Mouse (Mus musculus): ENCODE measurements around the gene Fam57b. TPM values are rescaled to one million over a fixed set of nuclear protein-coding genes. Genes with fewer than 3 reads are reported as not detected.

The Fam57b gene
- total and polyA plus RNA-seq, 2 experiments from 2014 or later = 44.3 to 44.8 TPM

- H3K4me2 ChIP-seq (ENCODE audit: low read depth, low read length) = peak overlapping the region; percentile 51
- H3K4me1 ChIP-seq (ENCODE audit: insufficient read depth, low read length) = no peaks in the 10 kb centered on the region
- H3K4me3 ChIP-seq (ENCODE audit: low read length) = peak overlapping the region; percentile 23; the same call in 1 of the 2 replicates
- peak; percentile 90 for TF ChIP-seq CTCF (IDR thresholded peaks at IDR 0.05; ENCODE audit: low read depth)
- ATAC-seq (peak; percentile 79), DNase-seq (ENCODE audit: low spot score) (peak; percentile 88)
- H3K27ac ChIP-seq = no peak overlapping the region
- no peaks in the 10 kb centered on the region for H3K27me3 ChIP-seq (ENCODE audit: insufficient read depth, low read length)
- no peak overlapping the region for H3K9ac ChIP-seq (replicated peaks; ENCODE audit: low read length)
- H3K9me3 ChIP-seq (ENCODE audit: low read length) = no peaks in the 10 kb centered on the region
- WGBS = 1% methylated on average over 21 of the region's 21 CpGs
- peaks cover 5% of the 10 kb centered on the region; the same call in 1 of the 2 replicates for H3K36me3 ChIP-seq (ENCODE audit: insufficient read depth, low read length)
Observed at GRCm38 (mm10) chr7:126832036-126832598, 34.6 kb downstream of the Fam57b start.

- Histone ChIP-seq H3K4me2 (ENCODE audit: low read depth, low read length) (no peak overlapping the region), H3K4me1 (ENCODE audit: insufficient read depth, low read length) (no peaks in the 10 kb centered on the region), H3K4me3 (ENCODE audit: low read length) (no peak overlapping the region), H3K27me3 (ENCODE audit: insufficient read depth, low read length) (no peaks in the 10 kb centered on the region), H3K27ac (no peak overlapping the region), H3K9ac (replicated peaks; ENCODE audit: low read length) (no peak overlapping the region), H3K9me3 (ENCODE audit: low read length) (no peaks in the 10 kb centered on the region), H3K36me3 (ENCODE audit: insufficient read depth, low read length) (no peaks in the 10 kb centered on the region)
- no peak for TF ChIP-seq CTCF (IDR thresholded peaks at IDR 0.05; ENCODE audit: low read depth)
- no peak for ATAC-seq
- 91% methylated on average over 1 of the region's 1 CpGs for WGBS
- no peak for DNase-seq (ENCODE audit: low spot score)
Observed at GRCm38 (mm10) chr7:126833294-126833693, 35.8 kb downstream of the Fam57b start.

DNA sequence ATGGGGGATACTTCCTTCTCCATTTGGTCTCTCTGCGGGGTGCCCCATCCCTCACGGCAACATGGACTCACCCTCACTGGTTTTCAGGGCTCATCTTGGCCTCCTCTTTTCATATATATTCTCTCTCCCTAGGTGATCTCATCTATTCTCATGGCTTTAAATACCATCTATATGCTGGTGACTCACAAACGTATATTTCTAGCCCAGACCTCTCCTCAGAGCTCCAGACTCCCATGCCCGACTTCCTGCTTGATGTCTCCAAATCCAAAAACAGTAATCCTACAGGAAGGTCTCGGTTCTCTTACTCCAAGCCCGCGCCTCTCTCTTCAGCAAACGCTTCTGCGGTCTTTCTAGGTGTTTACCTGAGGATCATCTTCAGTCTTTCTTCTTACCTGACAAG, 45.8 kb downstream of the Fam57b start:
- Histone ChIP-seq H3K4me1 (ENCODE audit: insufficient read depth, low read length) (0 out of 2 replicates have a peak, but pooled peaks cover 4% of the 10 kb centered on the region), H3K36me3 (ENCODE audit: insufficient read depth, low read length) (no peaks in the 10 kb centered on the region), H3K27ac (no peak overlapping the region), H3K9me3 (ENCODE audit: low read length) (no peaks in the 10 kb centered on the region), H3K4me3 (ENCODE audit: low read length) (no peak overlapping the region), H3K27me3 (ENCODE audit: insufficient read depth, low read length) (no peaks in the 10 kb centered on the region), H3K4me2 (ENCODE audit: low read depth, low read length) (no peak overlapping the region), H3K9ac (replicated peaks; ENCODE audit: low read length) (no peak overlapping the region)
- DNase-seq (ENCODE audit: low spot score) (no peak), ATAC-seq (no peak)
- 79% methylated on average over 9 of the region's 9 CpGs for WGBS
- no peak for TF ChIP-seq CTCF (IDR thresholded peaks at IDR 0.05; ENCODE audit: low read depth)

- H3K9me3 ChIP-seq (ENCODE audit: low read length) = no peaks in the 10 kb centered on the region
- no peak for TF ChIP-seq CTCF (IDR thresholded peaks at IDR 0.05; ENCODE audit: low read depth)
- H3K27ac ChIP-seq = no peak overlapping the region
- no peak overlapping the region for H3K4me2 ChIP-seq (ENCODE audit: low read depth, low read length)
- no peak overlapping the region for H3K4me3 ChIP-seq (ENCODE audit: low read length)
- no peak overlapping the region for H3K9ac ChIP-seq (replicated peaks; ENCODE audit: low read length)
- H3K4me1 ChIP-seq (ENCODE audit: insufficient read depth, low read length) = peaks cover 13% of the 10 kb centered on the region; the same call in 1 of the 2 replicates
- DNase-seq (ENCODE audit: low spot score) (no peak), ATAC-seq (no peak)
- no peaks in the 10 kb centered on the region for H3K36me3 ChIP-seq (ENCODE audit: insufficient read depth, low read length)
- H3K27me3 ChIP-seq (ENCODE audit: insufficient read depth, low read length) = no peaks in the 10 kb centered on the region
- 36% methylated on average over 2 of the region's 2 CpGs for WGBS
Observed at GRCm38 (mm10) chr7:126845516-126845915, 48.0 kb downstream of the Fam57b start.

- no peak for ATAC-seq
- WGBS = 17% methylated on average over 4 of the region's 4 CpGs
- TF ChIP-seq CTCF (IDR thresholded peaks at IDR 0.05; ENCODE audit: low read depth) = no peak
Observed at GRCm38 (mm10) chr7:126847116-126847420, 49.6 kb downstream of the Fam57b start, which contains the start of gene Doc2a. Doc2a (plus strand) TSS chr7:126847416.

GRCm38 (mm10) chr7:126847421-126848398, 50.2 kb downstream of the Fam57b start:
- H3K4me1 ChIP-seq (ENCODE audit: insufficient read depth, low read length) = peaks cover 13% of the 10 kb centered on the region; the same call in 1 of the 2 replicates
- peak; percentile 67 for DNase-seq (ENCODE audit: low spot score)
- peak overlapping the region; percentile 50 for H3K4me3 ChIP-seq (ENCODE audit: low read length)
- TF ChIP-seq CTCF (IDR thresholded peaks at IDR 0.05; ENCODE audit: low read depth) = no peak
- WGBS = 1% methylated on average over 63 of the region's 74 CpGs
- peak; percentile 63 for ATAC-seq
- H3K36me3 ChIP-seq (ENCODE audit: insufficient read depth, low read length) = peaks cover 8% of the 10 kb centered on the region; the same call in 1 of the 2 replicates
- peak overlapping the region; percentile 69 for H3K27ac ChIP-seq
- H3K4me2 ChIP-seq (ENCODE audit: low read depth, low read length) = peak overlapping the region; percentile 81
- H3K27me3 ChIP-seq (ENCODE audit: insufficient read depth, low read length) = no peaks in the 10 kb centered on the region
- peak overlapping the region; percentile 61 for H3K9ac ChIP-seq (replicated peaks; ENCODE audit: low read length)
- no peaks in the 10 kb centered on the region for H3K9me3 ChIP-seq (ENCODE audit: low read length)

More at GRCm38 (mm10) chr7:126847116-126847420, 49.6 kb downstream of the Fam57b start, which contains the start of gene Doc2a:
- H3K4me2 ChIP-seq (ENCODE audit: low read depth, low read length) = peak within 1 kb of the TSS; percentile 81
- no peak for DNase-seq (ENCODE audit: low spot score)
- H3K9me3 ChIP-seq (ENCODE audit: low read length) = no peaks in the 10 kb centered on the region
- H3K4me1 ChIP-seq (ENCODE audit: insufficient read depth, low read length) = peaks cover 13% of the 10 kb centered on the region; the same call in 1 of the 2 replicates
- H3K27me3 ChIP-seq (ENCODE audit: insufficient read depth, low read length) = no peaks in the 10 kb centered on the region
- peak within 1 kb of the TSS; percentile 69 for H3K27ac ChIP-seq
- peak within 1 kb of the TSS; percentile 61 for H3K9ac ChIP-seq (replicated peaks; ENCODE audit: low read length)
- peak within 1 kb of the TSS; percentile 50 for H3K4me3 ChIP-seq (ENCODE audit: low read length)
- H3K36me3 ChIP-seq (ENCODE audit: insufficient read depth, low read length) = peaks cover 3% of the 10 kb centered on the region; the same call in 1 of the 2 replicates

Measured in hindbrain, postnatal 0 days (tissue).